7 mouse cellular contexts compared by ENCODE assay signal in genomic region chr6:128143390-128144020, GRCm38 (mm10). TPM values are rescaled to one million over a fixed set of nuclear protein-coding genes. Genes with fewer than 3 reads are reported as not detected.
DNase-seq lines count a peak whose midpoint lies in the region; ATAC-seq and TF ChIP-seq lines count a peak whose summit lies in the region.

TSS of gene Tspan9 (minus strand) at chr6:128143594.

- peak within 1 kb of the TSS; percentile 86 for H3K9ac ChIP-seq in intestine, embryonic 16.5 days (ENCODE audit: low read depth, low read length)
- peak within 1 kb of the TSS; percentile 75 for H3K9ac ChIP-seq in limb, embryonic 11.5 days (ENCODE audit: low read length)
- H3K9ac ChIP-seq in midbrain, embryonic 12.5 days (replicated peaks): peak within 1 kb of the TSS; percentile 79

- peak; percentile 95 for ATAC-seq in intestine, embryonic 16.5 days
- ATAC-seq in limb, embryonic 11.5 days (ENCODE audit: insufficient number of reproducible peaks, low FRiP score, low TSS enrichment, low read depth): peak; percentile 91
- ATAC-seq in midbrain, embryonic 12.5 days (ENCODE audit: low FRiP score, low read depth): peak; percentile 89

- H3K36me3 ChIP-seq in intestine, embryonic 16.5 days (ENCODE audit: control insufficient read depth, insufficient read depth, low read length): no peaks in the 10 kb centered on the region
- no peaks in the 10 kb centered on the region for H3K36me3 ChIP-seq in limb, embryonic 11.5 days (ENCODE audit: control insufficient read depth, insufficient read depth, low read length)
- no peaks in the 10 kb centered on the region for H3K36me3 ChIP-seq in midbrain, embryonic 12.5 days
- H3K36me3 ChIP-seq in spleen, adult 2 months (ENCODE audit: control insufficient read depth, insufficient read depth, low read length): no peaks in the 10 kb centered on the region

- WGBS in intestine, embryonic 16.5 days: 0% methylated on average over 39 of the region's 56 CpGs
- WGBS in limb, embryonic 11.5 days: under 1% methylated on average over 47 of the region's 56 CpGs
- 1% methylated on average over 46 of the region's 56 CpGs for WGBS in midbrain, embryonic 12.5 days
- WGBS in spleen, adult 2 months: 2% methylated on average over 54 of the region's 56 CpGs

- peak within 1 kb of the TSS; percentile 70 for H3K4me2 ChIP-seq in intestine, embryonic 16.5 days (ENCODE audit: low read depth, low read length)
- peak within 1 kb of the TSS; percentile 84 for H3K4me2 ChIP-seq in limb, embryonic 11.5 days (ENCODE audit: low read depth, severe bottlenecking)
- H3K4me2 ChIP-seq in midbrain, embryonic 12.5 days (replicated peaks): peak within 1 kb of the TSS; percentile 84

- H3K4me3 ChIP-seq in intestine, embryonic 16.5 days (ENCODE audit: low read length): peak within 1 kb of the TSS; percentile 74
- H3K4me3 ChIP-seq in limb, embryonic 11.5 days (ENCODE audit: low read depth, low read length): peak within 1 kb of the TSS; percentile 74
- H3K4me3 ChIP-seq in midbrain, embryonic 12.5 days: peak within 1 kb of the TSS; percentile 71
- H3K4me3 ChIP-seq in spleen, adult 2 months (ENCODE audit: extremely low read depth, insufficient read depth, insufficient read length): peak within 1 kb of the TSS; percentile 57

- peak; percentile 80 for DNase-seq in adrenal gland, adult 8-10 months
- peak; percentile 82 for DNase-seq in embryo, embryonic 10 days (ENCODE audit: low spot score)
- DNase-seq in gonadal fat pad, adult 2 months (ENCODE audit: low read depth): no peak
- peak; percentile 86 for DNase-seq in limb, embryonic 11.5 days (ENCODE audit: low spot score)
- DNase-seq in spleen, adult 2 months (ENCODE audit: low read depth in 1 of 2, low spot score in 2 of 2): peak in 1 of 2 experiments; percentile 18

- no peaks in the 10 kb centered on the region for H3K27me3 ChIP-seq in intestine, embryonic 16.5 days (replicated peaks; ENCODE audit: control insufficient read depth, insufficient read depth, low read length)
- H3K27me3 ChIP-seq in limb, embryonic 11.5 days (ENCODE audit: control insufficient read depth, insufficient read depth, low read length): no peaks in the 10 kb centered on the region
- H3K27me3 ChIP-seq in midbrain, embryonic 12.5 days: peaks cover 19% of the 10 kb centered on the region
- H3K27me3 ChIP-seq in spleen, adult 2 months (ENCODE audit: control insufficient read depth, insufficient read depth, low read length): peaks cover 3% of the 10 kb centered on the region; the same call in 1 of the 2 replicates

- H3K4me1 ChIP-seq in intestine, embryonic 16.5 days (ENCODE audit: control insufficient read depth, insufficient read depth, low read length): peaks cover 11% of the 10 kb centered on the region; the same call in 1 of the 2 replicates
- H3K4me1 ChIP-seq in limb, embryonic 11.5 days (ENCODE audit: control insufficient read depth, insufficient read depth, low read length): peaks cover 14% of the 10 kb centered on the region
- H3K4me1 ChIP-seq in midbrain, embryonic 12.5 days: peaks cover 11% of the 10 kb centered on the region; the same call in 1 of the 2 replicates
- H3K4me1 ChIP-seq in spleen, adult 2 months (ENCODE audit: control insufficient read depth, insufficient read depth, insufficient read length): peaks cover 5% of the 10 kb centered on the region; the same call in 1 of the 2 replicates

- no peak for TF ChIP-seq POLR2A in spleen, adult 2 months (IDR thresholded peaks at IDR 0.05; ENCODE audit: low read depth, low read length)

- TF ChIP-seq CTCF in spleen, adult 2 months (IDR thresholded peaks at IDR 0.05; ENCODE audit: extremely low read depth, insufficient read depth, insufficient read length, insufficient replicate concordance): no peak

- H3K27ac ChIP-seq in intestine, embryonic 16.5 days (ENCODE audit: low read length): peak within 1 kb of the TSS; percentile 83
- peak within 1 kb of the TSS; percentile 59 for H3K27ac ChIP-seq in limb, embryonic 11.5 days (replicated peaks; ENCODE audit: low read depth, low read length)
- 0 out of 2 replicates have a peak within 1 kb of the TSS, but pooled peaks have one; percentile 25 for H3K27ac ChIP-seq in midbrain, embryonic 12.5 days (replicated peaks)
- no peak within 1 kb of the TSS for H3K27ac ChIP-seq in spleen, adult 2 months (ENCODE audit: insufficient read depth, low read length)

- H3K9me3 ChIP-seq in intestine, embryonic 16.5 days (ENCODE audit: control insufficient read depth, low read length): no peaks in the 10 kb centered on the region
- no peaks in the 10 kb centered on the region for H3K9me3 ChIP-seq in limb, embryonic 11.5 days (ENCODE audit: control insufficient read depth, low read length)
- H3K9me3 ChIP-seq in midbrain, embryonic 12.5 days: no peaks in the 10 kb centered on the region

RNA-seq across cellular contexts. Expression of gene Tspan9, which starts in this region (rescaled TPM):
- total RNA-seq in adrenal gland, adult 8-10 months (2022): 10 to 100 TPM; 47.8 to 65.5 (median 52.4) TPM
- 91.2 and 113 TPM in 2 replicates for polyA plus RNA-seq in gonadal fat pad, adult 2 months (2012; rRNA removed)
- polyA plus RNA-seq in intestine, embryonic 16.5 days (2015; fragmentation: Nextera tagmentation; extraction: Ambion mirVana): 89.1 and 94.1 TPM in 2 replicates
- polyA plus RNA-seq in limb, embryonic 11.5 days (2014; fragmentation: Nextera tagmentation; extraction: Ambion mirVana): 68.2 and 77.2 TPM in 2 replicates
- 36.1 and 39.0 TPM in 2 replicates for polyA plus RNA-seq in midbrain, embryonic 12.5 days (2016; fragmentation: Nextera tagmentation; extraction: Ambion mirVana)
- 29.8 and 30.6 TPM in 2 replicates for polyA plus RNA-seq in spleen, adult 2 months (2012; rRNA removed)
